Mouse (Mus musculus) induced T-regulatory cell, adult 2 months (primary cell): ENCODE data around the gene Rabgap1l.
"Not testable (repeated sequence)": the region's sequence is repeated elsewhere in the genome, so short reads cannot be mapped to it uniquely, and the experiment has no call there.

Source experiments
- DNase-seq: peaks from one replicate; pipeline ENCODE4 v3.0.0-alpha.2; 2012; ENCODE audit warnings: low read depth

Rabgap1l gene

GRCm38 (mm10) chr1:160282166-160282874 lies 510.7 kb downstream of the Rabgap1l start:
- DNase-seq: not testable (repeated sequence)

GRCm38 (mm10) chr1:160281337-160282084 lies 511.5 kb downstream of the Rabgap1l start:
- DNase-seq: no peak

GRCm38 (mm10) chr1:160280603-160281002 lies 512.4 kb downstream of the Rabgap1l start:
- DNase-seq: no peak

- DNase-seq: no peak
Observed at GRCm38 (mm10) chr1:160277940-160278682, 514.9 kb downstream of the Rabgap1l start.

- no peak for DNase-seq
Observed at GRCm38 (mm10) chr1:160275248-160275647, 517.8 kb downstream of the Rabgap1l start.

GRCm38 (mm10) chr1:160273133-160273743 lies 519.8 kb downstream of the Rabgap1l start:
- no peak for DNase-seq

- DNase-seq: no peak
Observed at GRCm38 (mm10) chr1:160271282-160271967, 521.6 kb downstream of the Rabgap1l start.

GRCm38 (mm10) chr1:160268322-160268721 lies 524.7 kb downstream of the Rabgap1l start:
- DNase-seq: no peak

GRCm38 (mm10) chr1:160263630-160264346 lies 529.2 kb downstream of the Rabgap1l start:
- DNase-seq: no peak

- no peak for DNase-seq
Observed at GRCm38 (mm10) chr1:160263053-160263452, 530.0 kb downstream of the Rabgap1l start.

- DNase-seq: no peak
Observed at GRCm38 (mm10) chr1:160262415-160262814, 530.6 kb downstream of the Rabgap1l start.

GRCm38 (mm10) chr1:160261849-160262248 lies 531.2 kb downstream of the Rabgap1l start:
- DNase-seq: no peak

GRCm38 (mm10) chr1:160260605-160261004 lies 532.4 kb downstream of the Rabgap1l start:
- DNase-seq: no peak

- no peak for DNase-seq
Observed at GRCm38 (mm10) chr1:160259884-160260283, 533.1 kb downstream of the Rabgap1l start.

GRCm38 (mm10) chr1:160253108-160253507 lies 539.9 kb downstream of the Rabgap1l start:
- peak; percentile 44 for DNase-seq

GRCm38 (mm10) chr1:160251388-160252007 lies 541.5 kb downstream of the Rabgap1l start:
- peak; percentile 33 for DNase-seq

- DNase-seq: no peak
Observed at GRCm38 (mm10) chr1:160250782-160251181, 542.2 kb downstream of the Rabgap1l start.

GRCm38 (mm10) chr1:160249786-160250185 lies 543.2 kb downstream of the Rabgap1l start:
- DNase-seq: no peak

GRCm38 (mm10) chr1:160247473-160247872 lies 545.5 kb downstream of the Rabgap1l start:
- peak; percentile 69 for DNase-seq

GRCm38 (mm10) chr1:160246844-160247243 lies 546.2 kb downstream of the Rabgap1l start:
- peak; percentile 56 for DNase-seq
